Comparison of ENCODE assay signal across 7 mouse cellular contexts in genomic region chr19:46040149-46040902, GRCm38 (mm10). TPM values are rescaled to one million over a fixed set of nuclear protein-coding genes. Genes with fewer than 3 reads are reported as not detected.
DNase-seq lines count a peak whose midpoint lies in the region; ATAC-seq lines count a peak whose summit lies in the region.

No protein-coding gene starts in this region.

- H3K4me1 ChIP-seq in forebrain, embryonic 12.5 days = peaks cover 72% of the 10 kb centered on the region
- H3K4me1 ChIP-seq in liver, embryonic 13.5 days (replicated peaks) = peaks cover 91% of the 10 kb centered on the region

- no peak for ATAC-seq in forebrain, embryonic 12.5 days (ENCODE audit: low FRiP score)
- ATAC-seq in liver, embryonic 13.5 days (ENCODE audit: low read depth) = no peak
- ATAC-seq in frontal cortex, adult (ENCODE audit: low TSS enrichment) = no peak

- H3K9me3 ChIP-seq in forebrain, embryonic 12.5 days = no peaks in the 10 kb centered on the region
- no peaks in the 10 kb centered on the region for H3K9me3 ChIP-seq in liver, embryonic 13.5 days (replicated peaks)

- peaks cover 12% of the 10 kb centered on the region for H3K36me3 ChIP-seq in forebrain, embryonic 12.5 days (replicated peaks)
- H3K36me3 ChIP-seq in liver, embryonic 13.5 days = peaks cover 14% of the 10 kb centered on the region
- H3K36me3 ChIP-seq in splenic B cell, adult 2 months (ENCODE audit: control insufficient read depth, insufficient read depth, low read length, poor library complexity, severe bottlenecking) = peaks cover 4% of the 10 kb centered on the region

- peak overlapping the region; percentile 99 for H3K9ac ChIP-seq in forebrain, embryonic 12.5 days
- H3K9ac ChIP-seq in liver, embryonic 13.5 days = peak overlapping the region; percentile 98

- DNase-seq in spleen, postnatal 10 days (ENCODE audit: low spot score in 2 of 2) = peak; percentile 40 to 53
- no peak for DNase-seq in spleen, adult 12 weeks (ENCODE audit: low spot score)
- no peak for DNase-seq in liver, embryonic 13.5 days
- peak; percentile 49 for DNase-seq in splenic B cell, adult 2 months (ENCODE audit: low read depth, low spot score)
- no peak for DNase-seq in frontal cortex, postnatal 14 days (ENCODE audit: low spot score in 2 of 2)

- peak overlapping the region; percentile 100 for H3K4me2 ChIP-seq in forebrain, embryonic 12.5 days
- peak overlapping the region; percentile 90 for H3K4me2 ChIP-seq in liver, embryonic 13.5 days

- no peaks in the 10 kb centered on the region for H3K27me3 ChIP-seq in forebrain, embryonic 12.5 days
- H3K27me3 ChIP-seq in liver, embryonic 13.5 days = peaks cover 2% of the 10 kb centered on the region; the same call in 1 of the 2 replicates
- no peaks in the 10 kb centered on the region for H3K27me3 ChIP-seq in splenic B cell, adult 2 months (ENCODE audit: control insufficient read depth, insufficient read depth, low read length, poor library complexity, severe bottlenecking)

- H3K27ac ChIP-seq in forebrain, embryonic 12.5 days = peak overlapping the region; percentile 99
- peak overlapping the region; percentile 96 for H3K27ac ChIP-seq in liver, embryonic 13.5 days

- peak overlapping the region; percentile 95 for H3K4me3 ChIP-seq in forebrain, embryonic 12.5 days (replicated peaks)
- peak overlapping the region; percentile 93 for H3K4me3 ChIP-seq in liver, embryonic 13.5 days (replicated peaks)

- 35% methylated on average over 14 of the region's 14 CpGs for WGBS in forebrain, embryonic 12.5 days
- WGBS in liver, embryonic 13.5 days (ENCODE audit: insufficient replicate concordance) = 26% methylated on average over 14 of the region's 14 CpGs

RNA-seq across cellular contexts. Expression of gene Pprc1, which starts 4.4 kb away (rescaled TPM):
- 37.1 and 41.7 TPM in 2 replicates for polyA plus RNA-seq in forebrain, embryonic 12.5 days (2016; fragmentation: Nextera tagmentation; extraction: Ambion mirVana)
- polyA plus RNA-seq in liver, embryonic 13.5 days (2015; fragmentation: Nextera tagmentation; extraction: Ambion mirVana) = 19.5 and 23.8 TPM in 2 replicates

RNA-seq across cellular contexts. Expression of gene Ldb1, which starts 4.7 kb away (rescaled TPM):
- polyA plus RNA-seq in forebrain, embryonic 12.5 days (2016; fragmentation: Nextera tagmentation; extraction: Ambion mirVana) = 138 and 139 TPM in 2 replicates
- polyA plus RNA-seq in liver, embryonic 13.5 days (2015; fragmentation: Nextera tagmentation; extraction: Ambion mirVana) = 31.9 and 34.9 TPM in 2 replicates

RNA-seq across cellular contexts. Expression of gene Nolc1, which starts 35.3 kb away (rescaled TPM):
- polyA plus RNA-seq in forebrain, embryonic 12.5 days (2016; fragmentation: Nextera tagmentation; extraction: Ambion mirVana) = 117 and 118 TPM in 2 replicates
- 105 and 118 TPM in 2 replicates for polyA plus RNA-seq in liver, embryonic 13.5 days (2015; fragmentation: Nextera tagmentation; extraction: Ambion mirVana)

RNA-seq across cellular contexts. Expression of gene Hps6, which starts 37.0 kb away (rescaled TPM):
- polyA plus RNA-seq in forebrain, embryonic 12.5 days (2016; fragmentation: Nextera tagmentation; extraction: Ambion mirVana) = 2.7 TPM in 2 replicates
- polyA plus RNA-seq in liver, embryonic 13.5 days (2015; fragmentation: Nextera tagmentation; extraction: Ambion mirVana) = 2.7 and 2.9 TPM in 2 replicates

RNA-seq across cellular contexts. Expression of gene Armh3, which starts 42.0 kb away (rescaled TPM):
- 19.3 and 20.3 TPM in 2 replicates for polyA plus RNA-seq in forebrain, embryonic 12.5 days (2016; fragmentation: Nextera tagmentation; extraction: Ambion mirVana)
- 4.3 and 5.6 TPM in 2 replicates for polyA plus RNA-seq in liver, embryonic 13.5 days (2015; fragmentation: Nextera tagmentation; extraction: Ambion mirVana)

Comparison
In these comparisons a context has a peak if more than half of its experiments do, and no peak if none do; other contexts are left out.
1. DNase-seq: peak in spleen, postnatal 10 days (2 of 2) and splenic B cell, adult 2 months (single experiment); none in spleen, adult 12 weeks (single experiment), liver, embryonic 13.5 days (single experiment) and frontal cortex, postnatal 14 days (0 of 2).